ENCODE assay signal across 15 mouse cellular contexts in genomic region chr6:99901564-99901963, GRCm38 (mm10).
"Had no signal": no experiment of that assay in that cellular context is flagged by ENCODE, and none has a peak within 500 bp of the region (broad histone marks: within the 10 kb centered on the region; RNA-seq: fewer than 3 reads in every experiment).

No protein-coding gene starts in this region.

- DNase-seq: kidney, adult 18-20 months; kidney, postnatal 10 days; kidney, postnatal 4 days; liver; liver, embryonic 13.5 days; liver, postnatal 0 days; lung, postnatal 14 days; right cerebral cortex, postnatal 4 days; spleen, adult 18-20 months had no signal

- H3K27ac ChIP-seq: intestine, embryonic 15.5 days; layer of hippocampus, adult 2 months; limb, embryonic 12.5 days; liver, embryonic 13.5 days; lung, embryonic 15.5 days; midbrain, embryonic 15.5 days; neural tube, embryonic 13.5 days had no signal

- H3K27me3 ChIP-seq: intestine, embryonic 15.5 days; lung, embryonic 15.5 days had no signal

- H3K36me3 ChIP-seq: intestine, embryonic 15.5 days; limb, embryonic 12.5 days; liver, embryonic 13.5 days; lung, embryonic 15.5 days; midbrain, embryonic 15.5 days; neural tube, embryonic 13.5 days had no signal

- H3K9me3 ChIP-seq: intestine, embryonic 15.5 days; limb, embryonic 12.5 days; liver, embryonic 13.5 days; lung, embryonic 15.5 days; midbrain, embryonic 15.5 days; neural tube, embryonic 13.5 days had no signal

- ATAC-seq: intestine, embryonic 15.5 days; liver, postnatal 0 days; midbrain, embryonic 15.5 days had no signal

- H3K4me1 ChIP-seq: liver, embryonic 13.5 days; midbrain, embryonic 15.5 days had no signal

- H3K4me3 ChIP-seq: intestine, embryonic 15.5 days; layer of hippocampus, adult 2 months; limb, embryonic 12.5 days; liver, embryonic 13.5 days; lung, embryonic 15.5 days; midbrain, embryonic 15.5 days; neural tube, embryonic 13.5 days had no signal
